ENCODE assay signal across 10 mouse cellular contexts in the genomic region with DNA sequence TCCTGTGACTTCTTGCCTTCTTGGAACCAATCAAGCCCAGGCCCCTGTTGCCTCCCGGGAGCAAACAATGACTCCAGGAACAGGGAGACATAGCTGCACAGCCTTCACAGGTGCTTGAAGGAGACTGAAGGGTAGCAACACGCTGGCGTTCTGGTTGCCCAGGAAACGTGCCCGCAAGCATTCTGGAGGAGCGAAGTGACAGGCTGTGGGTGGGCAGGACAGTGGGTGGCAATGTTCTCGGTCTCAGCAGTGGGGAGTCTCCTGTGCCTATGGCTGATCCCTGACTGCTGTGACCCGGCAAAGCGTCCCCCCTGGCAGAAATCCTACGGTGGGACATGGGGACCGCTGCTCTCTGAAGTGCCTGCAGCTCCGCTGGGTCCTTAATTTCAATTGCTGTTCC. TPM values are rescaled to one million over a fixed set of nuclear protein-coding genes. Genes with fewer than 3 reads are reported as not detected.
DNase-seq lines count a peak whose midpoint lies in the region; ATAC-seq and TF ChIP-seq lines count a peak whose summit lies in the region.
"Had no signal": no experiment of that assay in that cellular context is flagged by ENCODE, and none has a peak within 500 bp of the region (broad histone marks: within the 10 kb centered on the region; RNA-seq: fewer than 3 reads in every experiment).

No protein-coding gene starts in this region.

- no peaks in the 10 kb centered on the region for H3K36me3 ChIP-seq in midbrain, embryonic 16.5 days (ENCODE audit: control insufficient read depth, insufficient read depth, low read length)
- H3K36me3 ChIP-seq in liver, postnatal 0 days (replicated peaks; ENCODE audit: insufficient read depth, low read length): no peaks in the 10 kb centered on the region

- intact Hi-C loops in heart, postnatal 10 days (cut with DNase I): no loop called here

- TF ChIP-seq CTCF in liver, postnatal 0 days (IDR thresholded peaks at IDR 0.05; ENCODE audit: low read depth): no peak

- peak; percentile 29 to 34 for DNase-seq in cerebellum, postnatal 14 days
- DNase-seq in cerebellum, adult 9-11 months: no peak
- DNase-seq in frontal cortex, postnatal 10 days (ENCODE audit: low spot score in 2 of 2): peak; percentile 73 to 74
- peak; percentile 73 to 84 for DNase-seq in layer of hippocampus, postnatal 14 days (ENCODE audit: low spot score in 2 of 2)
- no peak for DNase-seq in gastrocnemius, postnatal 10 days
- DNase-seq in liver, postnatal 0 days: no peak
- no peak for DNase-seq in heart, postnatal 10 days
- DNase-seq: lung, embryonic 14.5 days had no signal

- peaks cover 35% of the 10 kb centered on the region for H3K4me1 ChIP-seq in midbrain, embryonic 16.5 days (ENCODE audit: control insufficient read depth, insufficient read depth, low read length)
- no peaks in the 10 kb centered on the region for H3K4me1 ChIP-seq in liver, postnatal 0 days (ENCODE audit: insufficient read depth)

- H3K27ac ChIP-seq in midbrain, embryonic 16.5 days (ENCODE audit: low read length): peak overlapping the region; percentile 54; the same call in 1 of the 2 replicates
- H3K27ac ChIP-seq in liver, postnatal 0 days (ENCODE audit: low read depth): no peak overlapping the region
- H3K27ac ChIP-seq: kidney, postnatal 0 days had no signal

- H3K9ac ChIP-seq in midbrain, embryonic 16.5 days (ENCODE audit: low read depth, low read length): no peak overlapping the region
- no peak overlapping the region for H3K9ac ChIP-seq in liver, postnatal 0 days (replicated peaks)
- H3K9ac ChIP-seq: lung, embryonic 14.5 days had no signal

- no peaks in the 10 kb centered on the region for H3K27me3 ChIP-seq in midbrain, embryonic 16.5 days (ENCODE audit: control insufficient read depth, insufficient read depth, low read depth, low read length)
- H3K27me3 ChIP-seq in liver, postnatal 0 days (ENCODE audit: insufficient read depth, low read length): no peaks in the 10 kb centered on the region

- 36% methylated on average over 12 of the region's 12 CpGs for WGBS in midbrain, embryonic 16.5 days
- 57% methylated on average over 11 of the region's 12 CpGs for WGBS in liver, postnatal 0 days (ENCODE audit: insufficient replicate concordance)

- TF ChIP-seq EP300 in liver, postnatal 0 days (IDR thresholded peaks at IDR 0.05; ENCODE audit: low read depth): no peak

- H3K9me3 ChIP-seq in midbrain, embryonic 16.5 days (replicated peaks; ENCODE audit: control insufficient read depth, low read length, poor library complexity, severe bottlenecking): no peaks in the 10 kb centered on the region
- no peaks in the 10 kb centered on the region for H3K9me3 ChIP-seq in liver, postnatal 0 days (ENCODE audit: low read length)

- peak overlapping the region; percentile 21; the same call in 1 of the 2 replicates for H3K4me2 ChIP-seq in midbrain, embryonic 16.5 days (ENCODE audit: low read length)
- H3K4me2 ChIP-seq in liver, postnatal 0 days (ENCODE audit: low read depth, low read length): no peak overlapping the region
- H3K4me2 ChIP-seq: lung, embryonic 14.5 days had no signal

- ATAC-seq in midbrain, embryonic 16.5 days: no peak; the same call in 1 of the 2 replicates
- ATAC-seq in liver, postnatal 0 days: no peak

- H3K4me3 ChIP-seq in midbrain, embryonic 16.5 days (ENCODE audit: low read depth, low read length): no peak overlapping the region
- H3K4me3 ChIP-seq in liver, postnatal 0 days (ENCODE audit: low read depth, low read length): no peak overlapping the region

RNA-seq across cellular contexts. Expression of a gene that starts 43.6 kb away (rescaled TPM):
- total RNA-seq in layer of hippocampus, postnatal 14 days (2021): 10 to 100 TPM; 34.3 to 35.5 TPM
- polyA plus RNA-seq in midbrain, embryonic 16.5 days (2015; fragmentation: Nextera tagmentation; extraction: Ambion mirVana): 10.0 and 15.0 TPM in 2 replicates
- under 1 TPM; 0.81 to 0.87 TPM for total RNA-seq in gastrocnemius, postnatal 10 days (2021)
- 0.11 TPM in 1 of 2 replicates, not detected in the other for polyA plus RNA-seq in liver, postnatal 0 days (2015; fragmentation: Nextera tagmentation; extraction: Ambion mirVana)
- under 1 TPM; 0.07 to 0.29 TPM for total RNA-seq in heart, postnatal 10 days (2021)
- polyA plus RNA-seq: lung, embryonic 14.5 days had no signal

Comparison
In these comparisons a context has a peak if more than half of its experiments do, and no peak if none do; other contexts are left out.
1. DNase-seq: peak in cerebellum, postnatal 14 days (2 of 2), frontal cortex, postnatal 10 days (2 of 2) and layer of hippocampus, postnatal 14 days (2 of 2); none in cerebellum, adult 9-11 months (single experiment), gastrocnemius, postnatal 10 days (single experiment), liver, postnatal 0 days (single experiment) and heart, postnatal 10 days (0 of 2).
2. RNA of a gene that starts 43.6 kb away (total RNA-seq): 34.3 to 35.5 TPM in layer of hippocampus, postnatal 14 days; 0.81 to 0.87 TPM in gastrocnemius, postnatal 10 days and 0.07 to 0.29 TPM in heart, postnatal 10 days; every median in the first group is over 10 times any median in the second.